Mouse (Mus musculus): ENCODE results near the gene Stra8.

The Stra8 gene

GRCm38 (mm10) chr6:34938929-34939325 is 19.0 kb downstream of the Stra8 start:
- in situ Hi-C loops (cut with MboI, MseI): loop anchor here in 1 of 2 experiments (5.0 kb wide), 1 partner anchor 58 kb away; no protein-coding TSS in a partner anchor

GRCm38 (mm10) chr6:34939451-34939850 is 19.5 kb downstream of the Stra8 start:
- in situ Hi-C loops (cut with MboI, MseI): loop anchor here in 1 of 2 experiments (5.0 kb wide), 1 partner anchor 58 kb away; no protein-coding TSS in a partner anchor

- in situ Hi-C loops (cut with MboI, MseI): no loop called here
These were observed 21.5 kb downstream of the Stra8 start for GRCm38 (mm10) chr6:34941496-34941895.

- in situ Hi-C loops (cut with MboI, MseI): no loop called here
These were observed 22.5 kb downstream of the Stra8 start for GRCm38 (mm10) chr6:34942446-34942845.

GRCm38 (mm10) chr6:34943499-34943898 is 23.5 kb downstream of the Stra8 start:
- in situ Hi-C loops (cut with MboI, MseI): no loop called here

- in situ Hi-C loops (cut with MboI, MseI): no loop called here
These were observed 26.6 kb downstream of the Stra8 start for GRCm38 (mm10) chr6:34946486-34947079.

- in situ Hi-C loops (cut with MboI, MseI): no loop called here
These were observed 28.5 kb downstream of the Stra8 start for GRCm38 (mm10) chr6:34948461-34948860.

- in situ Hi-C loops (cut with MboI, MseI): no loop called here
These were observed 31.6 kb downstream of the Stra8 start for GRCm38 (mm10) chr6:34951518-34951917.

GRCm38 (mm10) chr6:34951956-34952667 is 32.1 kb downstream of the Stra8 start:
- in situ Hi-C loops (cut with MboI, MseI): no loop called here

GRCm38 (mm10) chr6:34954926-34955861 is 35.2 kb downstream of the Stra8 start:
- in situ Hi-C loops (cut with MboI, MseI): no loop called here

GRCm38 (mm10) chr6:34955862-34956241 is 35.9 kb downstream of the Stra8 start:
- in situ Hi-C loops (cut with MboI, MseI): no loop called here

- in situ Hi-C loops (cut with MboI, MseI): no loop called here
These were observed 39.2 kb downstream of the Stra8 start for GRCm38 (mm10) chr6:34959131-34959530.

GRCm38 (mm10) chr6:34964550-34964949 is 44.6 kb downstream of the Stra8 start:
- in situ Hi-C loops (cut with MboI, MseI): no loop called here

- in situ Hi-C loops (cut with MboI, MseI): no loop called here
These were observed 46.0 kb downstream of the Stra8 start for GRCm38 (mm10) chr6:34965819-34966539.

- in situ Hi-C loops (cut with MboI, MseI): no loop called here
These were observed 51.2 kb downstream of the Stra8 start for GRCm38 (mm10) chr6:34971181-34971580.

- in situ Hi-C loops (cut with MboI, MseI): no loop called here
These were observed 59.3 kb downstream of the Stra8 start for GRCm38 (mm10) chr6:34979291-34979690.

GRCm38 (mm10) chr6:34980661-34981060 is 60.7 kb downstream of the Stra8 start:
- in situ Hi-C loops (cut with MboI, MseI): no loop called here

- in situ Hi-C loops (cut with MboI, MseI): no loop called here
These were observed 67.2 kb downstream of the Stra8 start for GRCm38 (mm10) chr6:34987085-34987645.

- in situ Hi-C loops (cut with MboI, MseI): no loop called here
These were observed 68.3 kb downstream of the Stra8 start, which contains the start of gene Slc23a4 for GRCm38 (mm10) chr6:34988081-34988761. TSS of gene Slc23a4 (minus strand) at chr6:34988404.

Measured in T-helper 17 cell (primary cell).